Mouse (Mus musculus) left cerebral cortex, postnatal 4 days (tissue): ENCODE results near the gene Fthl17c. TPM values are rescaled to one million over a fixed set of nuclear protein-coding genes. Genes with fewer than 3 reads are reported as not detected.
"Not testable (repeated sequence)": the region's sequence is repeated elsewhere in the genome, so short reads cannot be mapped to it uniquely, and the experiment has no call there.

Experiments used
- DNase-seq: peaks from one replicate; pipeline ENCODE4 v3.0.0-alpha.2; 2022
- intact Hi-C: fragments of 180-260 bp; cut with DNase I; formaldehyde crosslinking; loops from one replicate; pipeline ENCODE4 v1.15.1; 2025
- total RNA-seq, 2 experiments: library from RNA; stranded (reverse); gene quantifications; 2 replicates each; pipeline ENCODE4 v1.2.3; 2021

Gene Fthl17c
- not detected for total RNA-seq

DNA sequence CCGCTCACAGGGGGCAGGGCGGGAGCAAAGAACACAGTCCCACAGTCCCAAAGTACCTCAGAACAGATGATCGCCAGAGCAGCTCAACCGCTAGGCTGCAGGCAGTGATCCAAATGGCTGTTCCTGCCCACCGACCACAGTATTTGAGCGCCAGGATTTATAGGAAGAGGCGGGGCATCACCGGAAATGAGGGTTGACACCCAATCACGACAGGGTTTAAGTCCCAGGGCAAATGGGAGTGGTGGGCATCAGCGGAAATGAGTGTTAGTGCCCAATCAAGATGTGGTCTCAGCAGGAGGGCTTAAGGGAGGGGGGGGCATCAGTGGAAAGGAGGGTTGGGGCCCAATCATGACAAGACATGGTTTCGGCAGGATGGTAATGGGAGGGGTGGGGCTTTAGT, at the start of gene Fthl17c:
Gene Fthl17c (minus strand): TSS at position 101 of the 400 bp plus-strand sequence.
- intact Hi-C loops, DNase-seq: not testable (repeated sequence)

- intact Hi-C loops = no loop called here
Measured at GRCm38 (mm10) chrX:9019481-9019880, 43.1 kb upstream of the Fthl17c start.

DNA sequence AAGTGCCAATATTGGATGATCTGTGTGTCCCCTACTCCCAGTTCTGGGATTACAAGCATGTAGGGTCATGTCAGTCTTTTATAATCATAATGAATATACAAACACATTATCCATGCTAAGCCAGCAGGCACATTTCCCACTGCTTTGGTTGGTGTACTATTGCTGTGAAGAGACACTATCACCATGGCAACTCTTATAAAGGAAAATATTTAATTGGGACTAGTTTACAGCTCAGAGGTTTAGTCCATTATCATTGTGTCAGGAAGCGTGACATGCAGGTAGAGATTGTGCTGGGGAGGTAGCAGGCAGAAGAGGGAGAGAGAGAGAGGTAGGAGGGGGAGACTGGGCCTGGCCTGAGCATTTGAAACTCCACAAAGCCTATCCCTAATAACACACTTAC, 39.7 kb upstream of the Fthl17c start:
- DNase-seq = no peak
- intact Hi-C loops = no loop called here

More at GRCm38 (mm10) chrX:9019481-9019880, 43.1 kb upstream of the Fthl17c start:
- no peak for DNase-seq

DNA sequence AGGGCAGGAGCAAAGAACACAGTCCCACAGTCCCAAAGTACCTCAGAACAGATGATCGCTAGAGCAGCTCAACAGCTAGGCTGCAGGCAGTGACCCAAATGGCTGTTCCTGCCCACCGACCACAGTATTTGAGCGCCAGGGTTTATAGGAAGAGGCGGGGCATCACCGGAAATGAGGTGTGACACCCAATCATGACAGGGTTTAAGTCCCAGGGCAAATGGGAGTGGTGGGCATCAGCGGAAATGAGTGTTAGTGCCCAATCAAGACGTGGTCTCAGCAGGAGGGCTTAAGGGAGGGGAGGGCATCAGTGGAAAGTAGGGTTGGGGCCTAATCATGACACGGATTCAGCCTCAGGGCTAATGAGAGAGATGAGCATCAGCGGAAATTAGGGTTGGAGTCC, 10.3 kb upstream of the Fthl17c start, which contains the start of gene Fthl17d:
Gene Fthl17d (minus strand): TSS at position 101 of the 400 bp plus-strand sequence.
- intact Hi-C loops, DNase-seq: not testable (repeated sequence)

- DNase-seq = peak; percentile 4
- intact Hi-C loops = not testable (repeated sequence)
Measured at GRCm38 (mm10) chrX:8964618-8965017, 11.7 kb downstream of the Fthl17c start.

DNA sequence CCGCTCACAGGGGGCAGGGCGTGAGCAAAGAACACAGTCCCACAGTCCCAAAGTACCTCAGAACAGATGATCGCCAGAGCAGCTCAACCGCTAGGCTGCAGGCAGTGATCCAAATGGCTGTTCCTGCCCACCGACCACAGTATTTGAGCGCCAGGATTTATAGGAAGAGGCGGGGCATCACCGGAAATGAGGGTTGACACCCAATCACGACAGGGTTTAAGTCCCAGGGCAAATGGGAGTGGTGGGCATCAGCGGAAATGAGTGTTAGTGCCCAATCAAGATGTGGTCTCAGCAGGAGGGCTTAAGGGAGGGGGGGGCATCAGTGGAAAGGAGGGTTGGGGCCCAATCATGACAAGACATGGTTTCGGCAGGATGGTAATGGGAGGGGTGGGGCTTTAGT, 13.5 kb downstream of the Fthl17c start, which contains the start of gene Fthl17b:
Gene Fthl17b (minus strand): TSS at position 101 of the 400 bp plus-strand sequence.
- intact Hi-C loops, DNase-seq: not testable (repeated sequence)

DNA sequence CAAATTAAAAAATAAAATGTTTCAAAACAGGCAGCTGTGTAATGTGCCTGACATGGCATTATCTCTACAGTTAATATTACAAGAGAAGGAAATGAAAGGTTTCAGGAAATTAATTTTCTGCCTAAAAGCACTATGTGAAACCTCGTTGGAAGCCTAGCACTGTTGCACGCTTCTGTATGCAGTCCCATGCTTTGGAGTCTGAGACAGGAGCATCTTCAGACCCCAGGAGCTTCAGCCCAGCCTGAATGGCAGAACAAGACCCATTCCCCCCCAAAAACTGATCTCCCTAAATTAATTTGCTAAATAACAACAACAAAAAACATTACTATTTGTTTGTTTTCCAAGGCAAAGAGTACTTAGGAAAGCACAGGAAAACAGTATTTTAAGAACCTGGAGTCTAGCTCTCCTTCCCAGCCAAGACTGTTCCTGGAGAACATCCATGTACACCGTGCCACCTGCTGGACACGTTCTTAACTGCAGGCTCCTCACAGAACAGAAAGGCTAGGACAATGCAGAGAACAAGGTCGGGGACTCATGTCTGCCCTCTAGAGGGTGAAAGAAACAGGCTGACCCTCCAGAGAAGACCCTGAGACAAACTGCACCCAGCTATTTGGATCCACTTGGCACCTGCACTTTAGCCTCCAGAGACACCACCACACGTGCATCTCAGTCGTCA, 28.1 kb downstream of the Fthl17c start:
- intact Hi-C loops = not testable (repeated sequence)
- peak; percentile 87 for DNase-seq

DNA sequence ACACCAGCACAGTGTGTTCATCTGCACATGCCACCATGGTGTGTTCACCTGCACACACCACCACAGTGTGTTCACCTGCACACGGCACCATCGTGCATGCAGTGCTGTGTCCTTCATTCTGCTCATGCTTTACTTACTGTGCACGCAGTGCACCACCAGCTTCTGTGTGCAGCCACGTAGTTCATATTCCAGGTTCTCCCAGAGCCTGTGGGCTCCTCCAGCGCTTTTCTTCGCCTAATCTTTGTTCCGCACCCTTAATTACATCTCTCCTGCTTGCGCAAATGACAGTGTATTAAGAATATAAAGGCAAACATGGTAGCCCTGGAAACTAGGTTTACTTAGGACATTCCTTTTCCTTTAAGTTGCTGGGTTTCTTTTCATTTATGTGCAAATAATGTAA, 32.3 kb downstream of the Fthl17c start:
- intact Hi-C loops = no loop called here
- DNase-seq = no peak

GRCm38 (mm10) chrX:8927308-8927707, 49.1 kb downstream of the Fthl17c start:
- intact Hi-C loops = no loop called here
- no peak for DNase-seq

Other genes with a start within 250 kb of the Fthl17c start
- not detected for gene Ssx9, start 228.1 kb downstream of the Fthl17c start, total RNA-seq
- not detected for gene Ssxb5, start 172.9 kb downstream of the Fthl17c start, total RNA-seq
- gene Gm6592, start 132.6 kb downstream of the Fthl17c start, total RNA-seq = not detected
- gene Gm5751, start 102.3 kb downstream of the Fthl17c start, total RNA-seq = not detected
- 10 to 100 TPM; 26.3 to 27.1 TPM for gene B630019K06Rik, start 84.2 kb downstream of the Fthl17c start, total RNA-seq
- gene Fthl17b, start 13.6 kb downstream of the Fthl17c start, total RNA-seq = not detected
- not detected for gene Fthl17d, start 10.2 kb upstream of the Fthl17c start, total RNA-seq
- not detected for gene Fthl17e, start 56.9 kb upstream of the Fthl17c start, total RNA-seq
- gene Fthl17f, start 86.5 kb upstream of the Fthl17c start, total RNA-seq = not detected
- not detected for gene 4930402K13Rik, start 128.0 kb upstream of the Fthl17c start, total RNA-seq
- 10 to 100 TPM; 11.9 to 15.7 TPM for gene Lancl3, start 223.3 kb upstream of the Fthl17c start, total RNA-seq